Mouse (Mus musculus) c-Kit-positive CD71-negative TER-119-negative erythroid progenitor cells, embryonic 14.5 days (primary cell): ENCODE measurements around the gene Gm20388.

ENCODE experiments used
- DNase-seq: peaks from one replicate; pipeline ENCODE4 v3.0.0-alpha.2; 2013; ENCODE audit warnings: low read depth

The Gm20388 gene

GRCm38 (mm10) chr8:122198378-122199025 is 2287.9 kb downstream of the Gm20388 start:
- no peak for DNase-seq

GRCm38 (mm10) chr8:122199191-122199590 is 2288.6 kb downstream of the Gm20388 start:
- no peak for DNase-seq

- DNase-seq, result no peak
Observed at GRCm38 (mm10) chr8:122199841-122200240, 2289.2 kb downstream of the Gm20388 start.

- no peak for DNase-seq
Observed at GRCm38 (mm10) chr8:122211591-122211990, 2300.9 kb downstream of the Gm20388 start.

GRCm38 (mm10) chr8:122215630-122216029 is 2305.0 kb downstream of the Gm20388 start:
- DNase-seq, result no peak

GRCm38 (mm10) chr8:122216433-122216832 is 2305.8 kb downstream of the Gm20388 start:
- DNase-seq, result no peak

GRCm38 (mm10) chr8:122217456-122218177 is 2307.0 kb downstream of the Gm20388 start:
- DNase-seq, result no peak

- no peak for DNase-seq
Observed at GRCm38 (mm10) chr8:122223976-122224649, 2313.5 kb downstream of the Gm20388 start.

- no peak for DNase-seq
Observed at GRCm38 (mm10) chr8:122224650-122225022, 2314.0 kb downstream of the Gm20388 start.

GRCm38 (mm10) chr8:122225446-122225845 is 2314.8 kb downstream of the Gm20388 start:
- DNase-seq, result no peak

GRCm38 (mm10) chr8:122227345-122227744 is 2316.7 kb downstream of the Gm20388 start:
- no peak for DNase-seq

- DNase-seq, result no peak
Observed at GRCm38 (mm10) chr8:122228792-122229575, 2318.3 kb downstream of the Gm20388 start.

- no peak for DNase-seq
Observed at GRCm38 (mm10) chr8:122229819-122230711, 2319.4 kb downstream of the Gm20388 start.

- DNase-seq, result peak; percentile 53
Observed at GRCm38 (mm10) chr8:122230712-122231337, 2320.2 kb downstream of the Gm20388 start.

- no peak for DNase-seq
Observed at GRCm38 (mm10) chr8:122234055-122234454, 2323.4 kb downstream of the Gm20388 start.

GRCm38 (mm10) chr8:122236521-122236920 is 2325.9 kb downstream of the Gm20388 start:
- DNase-seq, result no peak

GRCm38 (mm10) chr8:122238225-122238624 is 2327.6 kb downstream of the Gm20388 start:
- no peak for DNase-seq

GRCm38 (mm10) chr8:122238731-122239130 is 2328.1 kb downstream of the Gm20388 start:
- DNase-seq, result no peak

GRCm38 (mm10) chr8:122240241-122241026 is 2329.8 kb downstream of the Gm20388 start:
- no peak for DNase-seq

GRCm38 (mm10) chr8:122243310-122243709 is 2332.7 kb downstream of the Gm20388 start:
- DNase-seq, result no peak
